Mouse (Mus musculus) limb, embryonic 14.5 days (tissue): ENCODE results near the gene Gm28051. TPM values are rescaled to one million over a fixed set of nuclear protein-coding genes. Genes with fewer than 3 reads are reported as not detected.

Experiments used
- ATAC-seq: fragments of 200-750 bp; cut with Nextera tagmentation; 2 replicates; pipeline ENCODE4 v1.8.0; 2017; ENCODE audit warnings: low read depth, moderate number of reproducible peaks, moderate TSS enrichment; ENCODE audit not compliant: low FRiP score
- DNase-seq: peaks from one replicate; pipeline ENCODE4 v3.0.0-alpha.2; 2015; ENCODE audit warnings: low spot score
- H3K27ac ChIP-seq: fragments of 300-500 bp; sonication (generic); replicated peaks from 2 replicates; pipeline ENCODE4 v1.5.1; 2014; ENCODE audit warnings: low read depth, mild to moderate bottlenecking, low read length, moderate library complexity, mixed read lengths
- H3K27me3 ChIP-seq: fragments of 300-500 bp; sonication (generic); 2 replicates; pipeline ENCODE4 v1.6.1; 2014; ENCODE audit warnings: low read length, mixed read lengths; ENCODE audit not compliant: control insufficient read depth, insufficient read depth
- H3K36me3 ChIP-seq: fragments of 300-500 bp; sonication (generic); 2 replicates; pipeline ENCODE4 v1.6.1; 2014; ENCODE audit warnings: mild to moderate bottlenecking, low read length, moderate library complexity, mixed read lengths; ENCODE audit not compliant: control insufficient read depth, insufficient read depth
- H3K4me1 ChIP-seq: fragments of 300-500 bp; sonication (generic); 2 replicates; pipeline ENCODE4 v1.6.1; 2014; ENCODE audit warnings: antibody characterized with exemption, low read length, mixed read lengths; ENCODE audit not compliant: control insufficient read depth, insufficient read depth
- H3K4me2 ChIP-seq: fragments of 300-500 bp; sonication (generic); replicated peaks from 2 replicates; pipeline ENCODE4 v1.6.1; 2014; ENCODE audit warnings: low read depth, mild to moderate bottlenecking, low read length, moderate library complexity; ENCODE audit not compliant: severe bottlenecking
- H3K4me3 ChIP-seq: fragments of 300-500 bp; sonication (generic); replicated peaks from 2 replicates; pipeline ENCODE4 v1.5.1; 2014; ENCODE audit warnings: low read length
- H3K9ac ChIP-seq: fragments of 300-500 bp; sonication (generic); 2 replicates; pipeline ENCODE4 v1.6.1; 2014; ENCODE audit warnings: mild to moderate bottlenecking, low read depth, low read length, moderate library complexity; ENCODE audit not compliant: severe bottlenecking
- H3K9me3 ChIP-seq: fragments of 300-500 bp; sonication (generic); 2 replicates; pipeline ENCODE4 v1.6.1; 2016; ENCODE audit warnings: low read length; ENCODE audit not compliant: control insufficient read depth
- POLR2A ChIP-seq: fragments of 200-500 bp; IDR thresholded peaks from 2 replicates; pipeline ENCODE4 v1.8.0; 2012; ENCODE audit warnings: inconsistent platforms, mild to moderate bottlenecking, moderate library complexity, borderline replicate concordance; ENCODE audit not compliant: insufficient read depth, insufficient read length; ENCODE audit errors: extremely low read depth
- WGBS: fragments of 180-500 bp; shearing (Covaris S2); extraction: QIAGEN DNeasy Blood & Tissue Kit; methylation state at CpG from one replicate; pipeline ENCODE4 v1.1.7; 2014; 5-methylcytosine and 5-hydroxymethylcytosine counted together
- microRNA counts: library from miRNA; unstranded; fragments of <30 nt; microRNA quantifications from one replicate; lab custom pipeline; 2016
- microRNA-seq: library from miRNA; unstranded; fragments of <30 nt; microRNA quantifications from one replicate; pipeline ENCODE4, GENCODE M21; 2016
- polyA plus RNA-seq, 2 experiments: library from polyadenylated mRNA; depleted of rRNA in 1 of 2; stranded (reverse) in 1 of 2; unstranded in 1 of 2; fragments of >200 nt; fragmentation: Nextera tagmentation in 1 of 2; extraction: Ambion mirVana in 1 of 2; gene quantifications; 2 replicates each; pipeline versions ENCODE4 v1.2.1 to v1.2.3; 2012 to 2014

Gm28051 gene
- polyA plus RNA-seq, 2 experiments: not detected

DNA sequence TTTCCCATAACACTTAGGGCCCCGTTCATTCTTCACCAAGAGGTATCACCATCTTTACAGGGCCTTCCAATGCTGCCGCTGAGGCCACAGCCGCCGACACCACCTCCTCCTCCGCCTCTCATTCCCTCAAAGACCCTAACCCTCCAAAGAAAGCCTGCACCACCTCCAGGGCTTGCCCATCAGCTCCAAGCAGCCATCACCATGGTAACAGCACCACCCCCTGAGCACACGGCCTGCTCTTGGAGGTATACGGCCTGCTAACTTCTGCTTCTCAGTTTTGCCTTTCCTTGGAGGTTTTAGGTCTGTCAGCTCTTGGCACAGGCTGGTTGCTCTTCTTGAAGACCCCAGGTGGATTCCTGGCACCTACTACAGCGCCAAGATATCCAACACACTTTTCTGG, 86.7 kb downstream of the Gm28051 start:
- Histone ChIP-seq H3K9me3 (no peaks in the 10 kb centered on the region), H3K4me2 (no peak overlapping the region), H3K27me3 (no peaks in the 10 kb centered on the region), H3K36me3 (peaks cover 7% of the 10 kb centered on the region; the same call in 1 of the 2 replicates), H3K4me1 (peaks cover 11% of the 10 kb centered on the region), H3K9ac (no peak overlapping the region), H3K4me3 (no peak overlapping the region), H3K27ac (no peak overlapping the region)
- TF ChIP-seq POLR2A: no peak
- DNase-seq: no peak
- ATAC-seq: no peak
- WGBS: 65% methylated on average over 8 of the region's 8 CpGs

MicroRNAs within 50 kb of the gene (microRNA counts, 519-probe panel; counts per million panel counts)
- microRNA mmu-miR-1936 (lab: Ali Mortazavi, UCI): not detected

Small RNA genes within 50 kb of the gene (microRNA-seq; reads per million reads assigned to microRNA genes)
- not detected for gene Mir1936

Other genes with a start within 250 kb of the Gm28051 start
- 0.08 and 0.45 TPM in 2 replicates for gene Chga, start 202.8 kb downstream of the Gm28051 start, polyA plus RNA-seq (2012; rRNA removed)
- gene Chga, start 202.8 kb downstream of the Gm28051 start, polyA plus RNA-seq (2014; fragmentation: Nextera tagmentation; extraction: Ambion mirVana): 0.23 and 0.44 TPM in 2 replicates
- 10.3 and 12.3 TPM in 2 replicates for gene Itpk1, start 52.8 kb downstream of the Gm28051 start, polyA plus RNA-seq (2012; rRNA removed)
- 8.3 and 9.1 TPM in 2 replicates for gene Itpk1, start 52.8 kb downstream of the Gm28051 start, polyA plus RNA-seq (2014; fragmentation: Nextera tagmentation; extraction: Ambion mirVana)
- gene Moap1, start 14.1 kb downstream of the Gm28051 start, polyA plus RNA-seq (2012; rRNA removed): 1.9 and 2.2 TPM in 2 replicates
- gene Moap1, start 14.1 kb downstream of the Gm28051 start, polyA plus RNA-seq (2014; fragmentation: Nextera tagmentation; extraction: Ambion mirVana): 17.6 and 21.9 TPM in 2 replicates
- 3.4 and 3.6 TPM in 2 replicates for gene Tmem251, start 14.0 kb downstream of the Gm28051 start, polyA plus RNA-seq (2012; rRNA removed)
- 10.9 and 11.2 TPM in 2 replicates for gene Tmem251, start 14.0 kb downstream of the Gm28051 start, polyA plus RNA-seq (2014; fragmentation: Nextera tagmentation; extraction: Ambion mirVana)
- gene Gon7, start within 50 bp of the Gm28051 start, polyA plus RNA-seq (2012; rRNA removed): 11.0 and 16.9 TPM in 2 replicates
- 17.7 and 21.7 TPM in 2 replicates for gene Gon7, start within 50 bp of the Gm28051 start, polyA plus RNA-seq (2014; fragmentation: Nextera tagmentation; extraction: Ambion mirVana)
- 36.5 and 39.9 TPM in 2 replicates for gene Ubr7, start 202 bp upstream of the Gm28051 start, polyA plus RNA-seq (2012; rRNA removed)
- gene Ubr7, start 202 bp upstream of the Gm28051 start, polyA plus RNA-seq (2014; fragmentation: Nextera tagmentation; extraction: Ambion mirVana): 48.0 and 48.2 TPM in 2 replicates
- 16.1 and 20.4 TPM in 2 replicates for gene Gm20604, start 907 bp upstream of the Gm28051 start, polyA plus RNA-seq (2012; rRNA removed)
- gene Gm20604, start 907 bp upstream of the Gm28051 start, polyA plus RNA-seq (2014; fragmentation: Nextera tagmentation; extraction: Ambion mirVana): 23.1 and 27.1 TPM in 2 replicates
- gene Btbd7, start 120.7 kb upstream of the Gm28051 start, polyA plus RNA-seq (2012; rRNA removed): 25.4 and 30.5 TPM in 2 replicates
- 23.0 and 24.5 TPM in 2 replicates for gene Btbd7, start 120.7 kb upstream of the Gm28051 start, polyA plus RNA-seq (2014; fragmentation: Nextera tagmentation; extraction: Ambion mirVana)
- gene Cox8c, start 141.6 kb upstream of the Gm28051 start, polyA plus RNA-seq (2012; rRNA removed): not detected in 2 replicates
- not detected in 2 replicates for gene Cox8c, start 141.6 kb upstream of the Gm28051 start, polyA plus RNA-seq (2014; fragmentation: Nextera tagmentation; extraction: Ambion mirVana)
- 0.45 TPM in 2 replicates for gene Unc79, start 191.1 kb upstream of the Gm28051 start, polyA plus RNA-seq (2012; rRNA removed)
- 0.04 and 0.19 TPM in 2 replicates for gene Unc79, start 191.1 kb upstream of the Gm28051 start, polyA plus RNA-seq (2014; fragmentation: Nextera tagmentation; extraction: Ambion mirVana)